Mouse (Mus musculus) C2C12 (cell line): ENCODE data around the gene Dlx5.

Source experiments
- CEBPB ChIP-seq: IDR thresholded peaks from one replicate; pipeline ENCODE4 v1.6.1; 2011; ENCODE audit warnings: low read depth, mild to moderate bottlenecking, control low read depth, moderate library complexity
- CTCF ChIP-seq: IDR thresholded peaks from one replicate; pipeline ENCODE4 v1.5.1; 2011; ENCODE audit not compliant: control insufficient read depth, insufficient read depth, insufficient read length
- MAX ChIP-seq: IDR thresholded peaks from one replicate; pipeline ENCODE4 v1.6.1; 2011; ENCODE audit warnings: mild to moderate bottlenecking, control low read depth
- MYOD1 ChIP-seq: IDR thresholded peaks from one replicate; pipeline ENCODE4 v1.6.1; 2011; ENCODE audit warnings: low read depth; ENCODE audit not compliant: control insufficient read depth, insufficient read length
- MYOG ChIP-seq: IDR thresholded peaks from one replicate; pipeline ENCODE4 v1.6.1; 2011; ENCODE audit not compliant: control insufficient read depth, insufficient read length; ENCODE audit errors: extremely low read depth

- TF ChIP-seq MYOG (no peak), CTCF (no peak), MAX (no peak), CEBPB (no peak), MYOD1 (no peak)
Measured at GRCm38 (mm10) chr6:6872873-6873272, 9.0 kb downstream of the Dlx5 start.
